Mouse (Mus musculus): ENCODE data around the gene Gcc2. TPM values are rescaled to one million over a fixed set of nuclear protein-coding genes. Genes with fewer than 3 reads are reported as not detected.

Gene Gcc2
- 56.7 and 57.4 TPM in 2 replicates for polyA plus RNA-seq (2015; fragmentation: Nextera tagmentation; extraction: Ambion mirVana)

DNA sequence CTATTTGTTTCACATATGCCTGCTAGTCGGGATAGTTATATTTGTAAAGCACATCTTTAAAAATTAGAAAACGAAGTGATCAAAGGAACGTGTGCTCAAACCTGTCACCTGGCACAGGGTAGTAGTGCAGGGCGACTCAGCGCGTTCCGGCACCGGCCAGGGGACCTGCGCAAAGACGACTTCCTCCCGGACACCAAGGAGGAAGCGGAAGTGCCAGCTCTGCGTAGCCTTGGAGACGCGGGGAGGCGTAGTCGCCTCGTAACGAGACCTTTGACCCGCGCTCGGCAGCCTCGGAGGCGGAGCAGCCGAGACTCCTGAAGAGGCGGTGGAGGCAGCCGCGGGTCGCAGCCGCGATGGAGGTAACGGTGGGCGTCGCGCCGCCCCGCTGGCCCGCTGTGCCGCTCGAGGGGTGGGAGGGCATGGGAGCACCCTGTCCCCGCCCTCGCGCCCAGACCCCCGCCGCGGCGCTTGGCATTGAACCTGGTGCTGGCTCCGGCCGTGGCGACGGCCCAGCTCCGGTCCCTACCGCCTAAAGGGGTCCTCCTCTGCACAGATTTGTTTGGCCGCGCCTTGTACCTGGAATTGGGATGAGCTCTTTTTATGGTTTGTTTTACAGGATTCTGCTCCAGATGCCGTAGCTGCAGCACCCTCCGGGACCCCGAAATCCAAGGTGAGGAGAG is at the start of gene Gcc2:
Gcc2 (plus strand) TSS at position 285 of the 680 bp plus-strand sequence.
- peak within 1 kb of the TSS; percentile 81 for H3K27ac ChIP-seq (replicated peaks)

DNA sequence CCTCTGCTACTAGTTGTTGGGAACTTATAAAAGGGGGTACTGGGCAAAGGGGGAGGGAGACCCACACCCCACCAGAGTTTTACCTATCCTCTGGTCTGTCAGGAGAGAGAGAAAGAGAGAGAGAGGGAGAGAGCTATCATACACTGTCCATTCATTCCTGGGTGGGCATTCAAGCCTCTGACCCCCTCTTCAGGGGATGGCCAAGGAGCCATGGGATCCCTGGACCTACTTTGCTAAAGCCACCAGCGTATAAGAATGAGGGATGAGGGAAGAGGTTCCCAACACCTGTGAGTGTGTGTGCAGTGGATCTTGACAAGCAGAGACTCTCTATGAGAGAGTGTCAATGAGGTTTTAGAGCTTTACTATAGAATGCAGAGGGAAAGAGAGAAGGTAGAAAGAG is 49.3 kb upstream of the Gcc2 start:
- H3K9ac ChIP-seq: no peak overlapping the region
- H3K36me3 ChIP-seq: no peaks in the 10 kb centered on the region
- no peak overlapping the region for H3K27ac ChIP-seq (replicated peaks)
- H3K4me3 ChIP-seq (replicated peaks): no peak overlapping the region
- H3K9me3 ChIP-seq (replicated peaks): no peaks in the 10 kb centered on the region
- H3K4me1 ChIP-seq: no peaks in the 10 kb centered on the region
- H3K4me2 ChIP-seq (replicated peaks): no peak overlapping the region
- WGBS: 40% methylated on average over 1 of the region's 1 CpGs
- no peak for ATAC-seq (ENCODE audit: insufficient number of reproducible peaks, low FRiP score, low TSS enrichment, low read depth)
- no peaks in the 10 kb centered on the region for H3K27me3 ChIP-seq

More for the DNA sequence above, at the start of gene Gcc2:
- H3K9me3 ChIP-seq (replicated peaks): no peaks in the 10 kb centered on the region
- WGBS: under 1% methylated on average over 58 of the region's 58 CpGs
- peak within 1 kb of the TSS; percentile 93 for H3K4me3 ChIP-seq (replicated peaks)
- no peaks in the 10 kb centered on the region for H3K27me3 ChIP-seq
- peak within 1 kb of the TSS; percentile 74 for H3K9ac ChIP-seq
- peaks cover 11% of the 10 kb centered on the region for H3K36me3 ChIP-seq
- H3K4me1 ChIP-seq: peaks cover 4% of the 10 kb centered on the region
- ATAC-seq (ENCODE audit: insufficient number of reproducible peaks, low FRiP score, low TSS enrichment, low read depth): peak; percentile 97
- peak within 1 kb of the TSS; percentile 47 for H3K4me2 ChIP-seq (replicated peaks)

DNA sequence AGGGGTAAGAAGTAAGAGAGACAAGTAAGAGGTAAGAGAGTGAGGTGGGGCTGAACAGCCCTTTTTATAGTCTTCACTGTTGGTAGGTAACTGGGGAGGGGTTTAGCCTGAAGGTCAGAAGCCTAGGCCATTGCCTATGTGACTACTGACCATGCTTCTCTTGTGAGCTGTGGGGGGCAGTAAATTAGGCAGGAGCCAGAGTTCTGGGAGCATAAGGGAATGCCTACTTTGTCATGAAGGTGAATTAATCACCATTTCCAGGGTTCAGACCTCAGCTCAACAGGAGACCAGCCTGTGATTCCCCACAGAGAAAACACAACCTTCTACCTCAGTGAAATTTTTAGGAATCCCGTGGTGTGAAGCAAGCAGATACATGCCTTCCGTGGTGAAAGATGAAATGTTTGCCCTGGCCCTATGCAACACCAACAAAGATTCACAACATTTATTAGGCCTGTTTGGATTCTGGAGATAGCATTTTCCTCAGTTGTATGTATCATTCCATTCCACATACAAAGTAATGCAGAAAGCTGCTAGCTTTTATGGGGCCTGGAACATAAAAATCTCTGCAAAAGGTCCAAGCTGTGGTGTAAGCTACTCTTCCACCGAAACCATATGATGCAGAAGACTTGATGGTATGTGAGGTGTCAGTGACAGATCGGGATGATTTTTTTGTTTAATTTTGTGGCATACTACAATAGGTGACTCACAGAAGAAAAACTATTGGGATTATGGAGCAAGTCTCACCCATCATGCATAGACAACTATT is 48.5 kb upstream of the Gcc2 start:
- H3K36me3 ChIP-seq: no peaks in the 10 kb centered on the region
- H3K4me3 ChIP-seq (replicated peaks): no peak overlapping the region
- no peak overlapping the region for H3K27ac ChIP-seq (replicated peaks)
- no peaks in the 10 kb centered on the region for H3K4me1 ChIP-seq
- no peak overlapping the region for H3K4me2 ChIP-seq (replicated peaks)
- H3K27me3 ChIP-seq: no peaks in the 10 kb centered on the region
- no peaks in the 10 kb centered on the region for H3K9me3 ChIP-seq (replicated peaks)
- no peak for ATAC-seq (ENCODE audit: insufficient number of reproducible peaks, low FRiP score, low TSS enrichment, low read depth)
- 76% methylated on average over 4 of the region's 4 CpGs for WGBS
- no peak overlapping the region for H3K9ac ChIP-seq

DNA sequence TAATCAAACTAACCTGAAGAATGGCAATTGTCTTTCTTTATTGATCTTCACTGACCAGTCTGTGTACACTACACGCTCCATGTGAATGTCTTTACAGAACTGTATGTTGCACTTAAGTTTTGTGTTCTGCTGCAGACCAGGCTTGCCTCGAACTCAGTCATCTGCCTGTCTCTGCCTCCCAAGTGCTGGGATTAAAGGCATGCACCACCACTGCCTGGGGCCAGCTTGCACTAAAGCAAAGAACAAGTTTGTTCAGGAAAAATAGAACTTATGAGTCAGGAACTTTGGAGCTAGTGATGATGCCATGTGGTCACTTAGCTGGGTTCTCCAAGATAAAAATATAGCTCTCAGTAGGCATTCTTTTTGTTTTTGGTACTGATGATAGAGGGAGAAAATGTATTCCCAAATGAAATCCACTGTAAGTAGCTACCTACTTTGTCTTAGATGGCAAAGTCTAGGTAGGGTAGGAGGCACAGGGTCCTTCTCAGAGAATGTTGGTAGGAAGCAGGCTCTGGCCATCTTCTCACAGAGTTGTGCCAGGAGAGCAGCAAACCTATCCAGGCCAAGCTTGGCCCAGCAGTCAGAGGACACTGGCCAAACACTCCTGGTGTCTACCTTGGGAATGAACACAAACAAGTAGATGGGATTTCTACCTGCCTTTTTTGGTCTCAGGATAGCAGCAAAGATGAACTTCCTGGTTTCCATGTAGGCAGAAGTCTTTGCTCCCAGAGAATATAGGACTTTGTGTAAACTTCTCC is 45.4 kb upstream of the Gcc2 start:
- no peaks in the 10 kb centered on the region for H3K27me3 ChIP-seq
- no peak for ATAC-seq (ENCODE audit: insufficient number of reproducible peaks, low FRiP score, low TSS enrichment, low read depth)
- 62% methylated on average over 2 of the region's 2 CpGs for WGBS
- no peaks in the 10 kb centered on the region for H3K36me3 ChIP-seq
- no peak overlapping the region for H3K4me2 ChIP-seq (replicated peaks)
- no peaks in the 10 kb centered on the region for H3K9me3 ChIP-seq (replicated peaks)
- no peak overlapping the region for H3K9ac ChIP-seq
- no peaks in the 10 kb centered on the region for H3K4me1 ChIP-seq
- H3K27ac ChIP-seq (replicated peaks): no peak overlapping the region
- H3K4me3 ChIP-seq (replicated peaks): no peak overlapping the region

- no peak overlapping the region for H3K4me3 ChIP-seq (replicated peaks)
- no peak overlapping the region for H3K27ac ChIP-seq (replicated peaks)
- no peaks in the 10 kb centered on the region for H3K36me3 ChIP-seq
- H3K4me2 ChIP-seq (replicated peaks): no peak overlapping the region
- H3K4me1 ChIP-seq: no peaks in the 10 kb centered on the region
- WGBS: 46% methylated on average over 1 of the region's 1 CpGs
- no peak for ATAC-seq (ENCODE audit: insufficient number of reproducible peaks, low FRiP score, low TSS enrichment, low read depth)
- H3K9me3 ChIP-seq (replicated peaks): no peaks in the 10 kb centered on the region
- no peaks in the 10 kb centered on the region for H3K27me3 ChIP-seq
- H3K9ac ChIP-seq: no peak overlapping the region
These were observed 44.8 kb upstream of the Gcc2 start for GRCm38 (mm10) chr10:58210514-58210913.

- 86% methylated on average over 2 of the region's 2 CpGs for WGBS
- no peak overlapping the region for H3K9ac ChIP-seq
- H3K27ac ChIP-seq (replicated peaks): no peak overlapping the region
- no peak overlapping the region for H3K4me2 ChIP-seq (replicated peaks)
- no peak for ATAC-seq (ENCODE audit: insufficient number of reproducible peaks, low FRiP score, low TSS enrichment, low read depth)
- no peaks in the 10 kb centered on the region for H3K27me3 ChIP-seq
- no peaks in the 10 kb centered on the region for H3K4me1 ChIP-seq
- H3K9me3 ChIP-seq (replicated peaks): no peaks in the 10 kb centered on the region
- H3K36me3 ChIP-seq: no peaks in the 10 kb centered on the region
- no peak overlapping the region for H3K4me3 ChIP-seq (replicated peaks)
These were observed 44.1 kb upstream of the Gcc2 start for GRCm38 (mm10) chr10:58211213-58211612.

- no peak overlapping the region for H3K27ac ChIP-seq (replicated peaks)
- no peak for ATAC-seq (ENCODE audit: insufficient number of reproducible peaks, low FRiP score, low TSS enrichment, low read depth)
- H3K27me3 ChIP-seq: no peaks in the 10 kb centered on the region
- H3K4me2 ChIP-seq (replicated peaks): no peak overlapping the region
- WGBS: 76% methylated on average over 7 of the region's 7 CpGs
- H3K9me3 ChIP-seq (replicated peaks): no peaks in the 10 kb centered on the region
- no peaks in the 10 kb centered on the region for H3K4me1 ChIP-seq
- H3K9ac ChIP-seq: no peak overlapping the region
- H3K4me3 ChIP-seq (replicated peaks): no peak overlapping the region
- no peaks in the 10 kb centered on the region for H3K36me3 ChIP-seq
These were observed 43.1 kb upstream of the Gcc2 start for GRCm38 (mm10) chr10:58212230-58212629.

- no peak overlapping the region for H3K9ac ChIP-seq
- no peak overlapping the region for H3K4me3 ChIP-seq (replicated peaks)
- H3K36me3 ChIP-seq: no peaks in the 10 kb centered on the region
- H3K4me2 ChIP-seq (replicated peaks): no peak overlapping the region
- H3K27me3 ChIP-seq: no peaks in the 10 kb centered on the region
- H3K9me3 ChIP-seq (replicated peaks): no peaks in the 10 kb centered on the region
- no peaks in the 10 kb centered on the region for H3K4me1 ChIP-seq
- no peak for ATAC-seq (ENCODE audit: insufficient number of reproducible peaks, low FRiP score, low TSS enrichment, low read depth)
- H3K27ac ChIP-seq (replicated peaks): no peak overlapping the region
These were observed 40.8 kb upstream of the Gcc2 start for GRCm38 (mm10) chr10:58214497-58214896.

- Histone ChIP-seq H3K27ac (replicated peaks) (no peak overlapping the region), H3K4me3 (replicated peaks) (no peak overlapping the region), H3K9me3 (replicated peaks) (no peaks in the 10 kb centered on the region), H3K36me3 (no peaks in the 10 kb centered on the region), H3K4me2 (replicated peaks) (no peak overlapping the region), H3K9ac (no peak overlapping the region), H3K27me3 (no peaks in the 10 kb centered on the region), H3K4me1 (no peaks in the 10 kb centered on the region)
- ATAC-seq (ENCODE audit: insufficient number of reproducible peaks, low FRiP score, low TSS enrichment, low read depth): no peak
- WGBS: 77% methylated on average over 5 of the region's 5 CpGs
These were observed 40.4 kb upstream of the Gcc2 start for GRCm38 (mm10) chr10:58214934-58215333.

GRCm38 (mm10) chr10:58215353-58215752 is 39.9 kb upstream of the Gcc2 start:
- 81% methylated on average over 1 of the region's 1 CpGs for WGBS
- Histone ChIP-seq H3K36me3 (no peaks in the 10 kb centered on the region), H3K4me2 (replicated peaks) (no peak overlapping the region), H3K27me3 (no peaks in the 10 kb centered on the region), H3K4me1 (no peaks in the 10 kb centered on the region), H3K27ac (replicated peaks) (no peak overlapping the region), H3K4me3 (replicated peaks) (no peak overlapping the region), H3K9me3 (replicated peaks) (no peaks in the 10 kb centered on the region), H3K9ac (no peak overlapping the region)
- no peak for ATAC-seq (ENCODE audit: insufficient number of reproducible peaks, low FRiP score, low TSS enrichment, low read depth)

GRCm38 (mm10) chr10:58217366-58217765 is 37.9 kb upstream of the Gcc2 start:
- Histone ChIP-seq H3K27ac (replicated peaks) (no peak overlapping the region), H3K9me3 (replicated peaks) (no peaks in the 10 kb centered on the region), H3K9ac (no peak overlapping the region), H3K4me1 (no peaks in the 10 kb centered on the region), H3K4me3 (replicated peaks) (no peak overlapping the region), H3K27me3 (no peaks in the 10 kb centered on the region), H3K36me3 (no peaks in the 10 kb centered on the region), H3K4me2 (replicated peaks) (no peak overlapping the region)
- 75% methylated on average over 3 of the region's 3 CpGs for WGBS
- ATAC-seq (ENCODE audit: insufficient number of reproducible peaks, low FRiP score, low TSS enrichment, low read depth): no peak
